Mouse (Mus musculus): Measurements from ENCODE around the gene Hdac11.

DNA sequence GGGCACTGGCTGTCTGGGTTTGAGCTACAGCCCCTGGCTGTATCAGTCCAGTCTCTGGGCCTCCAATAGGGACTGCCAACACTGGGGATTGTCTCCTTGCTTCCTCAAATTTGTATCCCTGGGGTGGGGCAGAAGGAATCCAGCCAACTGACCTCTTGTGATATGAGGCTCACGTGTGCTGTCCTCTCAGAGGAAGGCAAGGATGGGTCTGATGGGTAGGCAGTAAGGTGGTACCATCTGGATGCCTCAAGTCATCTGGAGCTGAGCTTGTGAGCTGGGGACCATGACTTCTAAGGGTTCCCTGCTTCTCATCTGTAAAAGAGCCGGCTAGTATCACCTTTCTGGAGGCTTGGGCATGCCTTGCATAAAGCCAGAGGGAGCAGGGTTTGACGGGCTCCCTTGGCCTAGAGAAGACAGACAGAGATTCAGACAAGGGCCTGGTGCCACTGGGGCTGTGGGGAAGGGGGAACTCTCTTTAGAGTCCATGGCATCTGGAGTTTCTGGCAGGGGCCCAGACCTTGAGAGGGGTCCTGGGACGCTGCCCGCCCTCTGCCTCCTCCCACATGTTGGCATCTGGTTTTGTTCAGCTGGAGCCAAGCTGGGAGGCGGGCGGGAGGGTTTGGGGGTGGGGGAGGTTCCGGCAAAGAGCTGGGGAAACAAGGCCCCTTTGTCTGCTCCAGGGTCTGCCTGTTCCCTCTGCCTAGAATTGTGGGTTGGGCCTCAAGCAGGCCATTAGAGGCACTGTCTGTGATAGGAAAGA is 44.1 kb downstream of the Hdac11 start:
- TF ChIP-seq POLR2A (IDR thresholded peaks at IDR 0.05; ENCODE audit: borderline replicate concordance, extremely low read depth, low read depth, low read length) (no peak), CTCF (IDR thresholded peaks at IDR 0.05; ENCODE audit: insufficient read depth, low read length) (no peak)
